Mouse (Mus musculus) left cerebral cortex, adult 11 months (tissue): ENCODE data around the gene Asxl1.

Experiments
- DNase-seq: peaks from one replicate; pipeline ENCODE4 v3.0.0; 2022; ENCODE audit warnings: low spot score

Asxl1 gene

DNA sequence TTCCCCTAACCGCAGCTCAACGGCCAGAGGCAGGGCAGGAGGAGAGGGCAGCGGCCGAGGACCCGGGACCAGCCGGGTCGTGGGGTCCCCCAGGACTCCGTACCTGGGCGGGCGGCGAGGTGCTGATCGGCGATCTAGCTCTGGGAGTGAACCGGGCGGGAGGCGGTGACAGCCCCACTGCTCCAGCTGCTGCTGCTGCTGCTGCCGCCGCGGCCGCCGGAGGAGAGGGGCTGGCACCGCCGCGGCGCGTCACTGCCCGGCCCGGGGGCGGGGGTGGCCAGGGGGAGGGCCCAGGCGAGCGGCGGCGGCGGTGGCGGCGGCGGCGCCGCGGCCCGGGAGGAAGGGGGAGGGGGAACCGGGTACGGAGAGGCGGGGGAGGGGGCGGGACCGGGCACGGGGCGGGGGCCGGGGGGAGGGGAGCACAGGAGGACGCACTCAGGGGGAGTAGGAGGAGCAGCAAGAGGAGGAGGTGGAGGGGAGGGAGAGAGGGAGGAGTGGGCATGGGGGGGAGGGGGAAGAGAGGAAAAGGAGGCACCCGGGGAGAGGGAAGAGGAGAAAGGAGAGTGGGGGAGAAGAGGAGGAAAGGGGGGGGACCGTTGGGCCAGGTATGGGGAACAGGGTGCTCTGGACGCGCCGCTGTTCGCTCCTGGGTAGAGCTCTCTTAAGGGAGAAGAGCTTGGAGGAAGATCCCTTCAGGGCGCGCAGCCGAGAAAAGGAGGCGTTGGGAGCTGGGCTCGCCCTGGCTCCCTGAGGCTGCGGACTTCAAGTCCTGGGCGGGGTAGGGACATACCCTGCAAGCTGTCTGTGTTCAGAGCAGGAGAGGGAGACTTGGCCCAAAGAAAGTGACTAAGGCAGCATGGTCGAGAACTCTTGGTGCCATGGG lies 98.9 kb downstream of the Asxl1 start:
- no peak for DNase-seq

DNA sequence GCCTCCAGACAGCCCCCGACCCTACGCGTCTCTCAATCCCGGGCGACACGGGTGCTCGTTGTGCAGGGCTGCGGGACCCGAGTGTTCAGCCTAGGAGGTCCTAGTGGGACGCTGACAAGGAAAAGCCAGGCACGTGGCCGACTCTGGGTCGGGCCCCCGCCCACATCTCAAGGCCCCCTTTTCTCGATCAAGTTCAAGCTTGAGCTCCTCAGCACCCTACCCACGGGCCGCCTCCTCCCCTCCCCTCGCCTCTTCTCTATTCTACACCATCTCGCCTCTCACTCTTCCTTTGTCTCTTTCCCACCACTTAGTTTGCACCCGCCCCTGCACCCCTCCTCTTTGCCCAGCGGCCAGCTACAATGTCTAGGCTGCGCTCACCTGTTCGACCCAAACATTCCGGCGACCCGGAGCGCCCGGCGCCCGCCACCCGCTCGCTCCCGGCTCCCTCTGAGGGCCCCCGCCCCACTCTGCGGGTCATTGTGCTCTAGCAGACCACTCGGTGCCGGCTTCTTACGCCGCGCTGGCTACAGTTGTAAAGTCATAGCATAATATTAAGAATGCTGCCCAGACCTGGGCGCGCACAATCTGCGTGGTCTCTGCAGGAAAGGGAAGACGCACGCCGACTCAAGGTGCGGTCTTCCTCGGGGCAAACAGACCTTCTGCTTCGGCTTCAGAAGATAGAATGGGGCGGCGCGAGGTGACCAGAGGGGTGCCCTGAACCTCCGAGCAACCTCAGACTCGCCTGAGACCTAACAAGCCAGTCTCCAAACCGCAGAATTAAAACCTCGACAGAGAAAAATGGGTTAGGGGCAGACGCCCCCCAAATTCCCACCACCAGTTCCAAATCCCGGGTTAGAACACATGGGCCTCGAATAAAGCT lies 99.7 kb downstream of the Asxl1 start:
- no peak for DNase-seq

DNA sequence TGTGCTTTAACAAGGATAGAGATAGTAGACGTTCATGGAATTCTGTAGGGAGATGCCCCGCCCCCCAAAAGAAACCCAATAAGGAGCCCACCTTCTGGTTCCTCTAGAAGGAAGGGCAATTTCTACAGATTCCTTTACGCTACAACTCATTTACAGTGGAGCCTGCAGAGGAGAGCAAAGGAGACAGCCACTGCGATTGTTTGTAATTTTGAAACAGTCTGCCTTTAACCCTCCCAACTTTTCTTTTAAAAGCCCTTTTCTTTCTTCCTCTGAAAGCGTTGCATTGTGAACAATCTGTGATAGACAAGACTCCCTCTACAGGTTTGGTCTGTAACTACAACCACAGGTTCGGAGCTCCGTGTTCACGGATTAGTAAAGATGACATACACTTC lies 100.4 kb downstream of the Asxl1 start:
- DNase-seq = peak; percentile 44

DNA sequence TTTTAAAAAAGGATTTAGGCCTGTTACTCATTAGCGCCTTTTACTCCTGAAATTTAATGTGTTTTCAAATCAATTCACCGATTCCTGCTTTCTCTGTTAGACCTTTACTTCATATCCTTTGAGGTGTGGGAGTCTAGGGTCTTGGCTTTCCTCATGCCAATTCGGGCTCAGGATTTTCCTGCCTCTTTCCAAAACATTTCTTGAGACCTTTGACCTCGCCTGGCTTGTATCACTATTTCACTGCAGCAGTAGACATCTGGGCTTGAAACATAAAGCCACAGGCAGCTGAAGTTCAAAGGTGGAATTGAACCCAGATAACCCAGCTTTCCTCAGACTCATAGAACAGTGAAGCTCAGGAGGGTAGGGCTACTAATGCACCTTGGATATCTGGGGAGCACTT lies 100.8 kb downstream of the Asxl1 start:
- no peak for DNase-seq

DNA sequence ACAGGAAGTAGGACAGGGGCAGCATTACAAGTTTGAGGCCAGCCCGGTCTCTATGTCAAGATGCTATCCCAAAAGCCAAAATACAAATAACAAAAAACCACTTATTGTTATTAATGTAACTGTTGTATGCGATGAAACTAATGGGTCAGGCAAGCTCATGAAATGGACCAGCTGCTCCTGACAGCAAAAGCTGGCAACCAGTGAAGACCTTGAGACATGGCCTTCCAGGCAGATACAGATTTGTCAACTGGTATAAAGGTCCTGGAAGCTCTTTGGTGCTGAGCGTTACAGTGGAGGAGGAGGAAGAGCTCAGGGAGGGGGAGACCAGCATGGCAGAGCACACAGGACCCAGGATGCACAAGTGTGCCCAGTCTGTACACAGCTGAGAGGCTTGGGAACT lies 102.1 kb downstream of the Asxl1 start:
- DNase-seq = no peak

DNA sequence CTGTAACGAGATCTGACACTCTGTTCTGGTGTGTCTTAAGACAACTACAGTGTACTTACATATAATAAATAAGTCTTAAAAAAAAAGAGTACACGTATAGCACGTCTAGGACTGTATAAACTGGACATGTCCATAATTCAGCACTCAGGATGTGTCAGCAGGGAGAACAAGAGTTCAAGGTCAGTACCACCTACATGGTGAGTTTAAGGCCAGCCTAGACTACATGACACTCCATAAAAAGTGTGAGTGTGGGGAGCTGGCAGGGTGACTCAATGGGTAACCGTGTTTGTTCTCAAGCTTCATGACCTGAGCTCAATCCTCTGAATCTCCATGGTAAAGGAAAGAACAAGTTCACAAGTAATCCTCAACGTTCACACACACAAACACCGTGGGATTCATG lies 102.9 kb downstream of the Asxl1 start:
- DNase-seq = no peak
